ENCODE assay signal across 24 mouse cellular contexts in the genomic region with DNA sequence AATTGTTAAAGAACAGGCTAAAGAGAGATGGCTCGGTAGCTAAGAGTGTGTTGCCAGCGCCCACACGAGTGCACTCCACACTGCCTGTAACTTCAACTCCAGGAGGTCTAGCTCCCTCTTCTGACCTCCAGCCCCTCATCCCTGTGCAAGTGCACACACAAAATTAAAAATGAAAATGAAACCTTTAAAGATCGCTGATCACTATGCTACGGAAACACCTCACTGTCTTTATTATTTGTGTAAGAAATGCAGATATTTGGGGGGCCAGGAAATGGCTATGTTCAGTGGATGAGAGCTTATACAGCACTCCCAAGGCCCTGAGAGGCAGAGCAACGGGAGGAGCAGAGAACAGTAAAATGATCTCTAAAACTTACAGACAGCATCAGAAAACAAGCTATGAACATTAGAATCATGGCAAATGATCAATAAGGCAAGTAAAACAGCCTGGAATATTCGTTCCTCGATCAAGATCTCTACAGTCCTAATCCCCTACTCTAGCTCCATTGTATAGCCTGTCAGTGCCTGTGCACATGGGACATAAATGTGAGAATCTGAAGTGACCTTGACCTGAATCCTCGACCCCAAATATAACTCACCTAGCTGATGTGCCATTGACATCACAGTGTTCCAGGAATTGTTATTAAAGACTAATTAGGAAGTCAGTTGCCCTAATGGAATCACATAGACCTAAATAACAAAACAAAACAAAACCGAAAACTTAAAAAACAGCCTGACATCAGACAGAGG.
DNase-seq lines count a peak whose midpoint lies in the region; ATAC-seq and TF ChIP-seq lines count a peak whose summit lies in the region.
"Had no signal": no experiment of that assay in that cellular context is flagged by ENCODE, and none has a peak within 500 bp of the region (broad histone marks: within the 10 kb centered on the region; RNA-seq: fewer than 3 reads in every experiment).

No protein-coding gene starts in this region.

- no peaks in the 10 kb centered on the region for H3K27me3 ChIP-seq in heart, adult 2 months (ENCODE audit: control insufficient read depth, insufficient read depth, low read length)
- H3K27me3 ChIP-seq in heart, embryonic 10.5 days (ENCODE audit: insufficient read depth, poor library complexity, severe bottlenecking): no peaks in the 10 kb centered on the region
- H3K27me3 ChIP-seq: forebrain, embryonic 13.5 days; heart, embryonic 13.5 days; hindbrain, embryonic 13.5 days had no signal

- no peak for TF ChIP-seq POLR2A in heart, adult 2 months (IDR thresholded peaks at IDR 0.05; ENCODE audit: insufficient read depth, low read depth, low read length)

- H3K9me3 ChIP-seq in heart, embryonic 10.5 days: no peaks in the 10 kb centered on the region
- H3K9me3 ChIP-seq: forebrain, embryonic 10.5 days; forebrain, embryonic 13.5 days; heart, embryonic 13.5 days; hindbrain, embryonic 10.5 days; hindbrain, embryonic 13.5 days had no signal

- no peak for TF ChIP-seq EP300 in heart, adult 2 months (IDR thresholded peaks at IDR 0.05; ENCODE audit: insufficient read depth, low read depth, low read length)

- no peak for DNase-seq in heart, adult 2 months
- no peak for DNase-seq in heart, embryonic 10.5 days (ENCODE audit: low spot score)
- DNase-seq in left cerebral cortex, adult 2 months (ENCODE audit: extremely low spot score in 1 of 2, low spot score in 2 of 2): no peak
- no peak for DNase-seq in left cerebral cortex, postnatal 25 days (ENCODE audit: low spot score in 2 of 2)
- DNase-seq in cerebellum, adult 8-10 months: no peak
- no peak for DNase-seq in layer of hippocampus, postnatal 10 days (ENCODE audit: low spot score in 2 of 2)
- DNase-seq: adrenal gland, adult 2 months; adrenal gland, postnatal 14 days; cerebellum, adult 11-12 months; cerebellum, adult 9-10 months; cerebellum, postnatal 14 days; gastrocnemius, postnatal 14 days; heart, postnatal 36 days; kidney, adult 18-20 months had no signal

- no peak overlapping the region for H3K4me3 ChIP-seq in heart, adult 2 months
- H3K4me3 ChIP-seq in heart, embryonic 10.5 days: no peak overlapping the region
- no peak overlapping the region for H3K4me3 ChIP-seq in left cerebral cortex, adult 2 months
- H3K4me3 ChIP-seq: forebrain, embryonic 10.5 days; forebrain, embryonic 13.5 days; heart, embryonic 13.5 days; hindbrain, embryonic 10.5 days; hindbrain, embryonic 13.5 days had no signal

- 0 out of 2 replicates have a peak, but pooled peaks have one; percentile 8 for TF ChIP-seq CTCF in heart, adult 2 months (IDR thresholded peaks at IDR 0.05)
- no peak for TF ChIP-seq CTCF in left cerebral cortex, adult 2 months (IDR thresholded peaks at IDR 0.05)

- H3K36me3 ChIP-seq in heart, adult 2 months (ENCODE audit: control insufficient read depth, insufficient read depth, low read length): peaks cover 9% of the 10 kb centered on the region
- H3K36me3 ChIP-seq in heart, embryonic 10.5 days: no peaks in the 10 kb centered on the region
- H3K36me3 ChIP-seq: forebrain, embryonic 10.5 days; heart, embryonic 13.5 days; hindbrain, embryonic 10.5 days; hindbrain, embryonic 13.5 days had no signal

- H3K4me1 ChIP-seq in heart, adult 2 months (ENCODE audit: control insufficient read depth, insufficient read depth, low read length): peaks cover 11% of the 10 kb centered on the region
- H3K4me1 ChIP-seq in heart, embryonic 10.5 days: peaks cover 8% of the 10 kb centered on the region

- peak overlapping the region; percentile 75 for H3K27ac ChIP-seq in heart, adult 2 months
- H3K27ac ChIP-seq in heart, embryonic 10.5 days: no peak overlapping the region
- peak overlapping the region; percentile 21; the same call in 1 of the 2 replicates for H3K27ac ChIP-seq in left cerebral cortex, adult 2 months
- H3K27ac ChIP-seq: forebrain, embryonic 10.5 days; forebrain, embryonic 13.5 days; hindbrain, embryonic 10.5 days; hindbrain, embryonic 13.5 days had no signal

- intact Hi-C loops in heart, adult 2 months (cut with DNase I): no loop called here
- intact Hi-C loops in left cerebral cortex, adult 2 months (cut with DNase I): loop anchor here (5.0 kb wide), 1 partner anchor 67 kb away; no protein-coding TSS in a partner anchor
- intact Hi-C loops in left cerebral cortex, postnatal 25 days (cut with DNase I): no loop called here

- ATAC-seq in CD4-positive, CD25-positive, alpha-beta regulatory T cell, adult 4 months: peak; percentile 55
- ATAC-seq: forebrain, embryonic 13.5 days; forebrain, embryonic 16.5 days; hindbrain, embryonic 16.5 days; inflammation-experienced regulatory T-cells, adult 6 months; intestine, embryonic 16.5 days had no signal

- WGBS in heart, adult 2 months: 70% methylated on average over 10 of the region's 10 CpGs
- WGBS in heart, embryonic 10.5 days: 86% methylated on average over 10 of the region's 10 CpGs

- no peaks in the 10 kb centered on the region for H3K79me2 ChIP-seq in heart, adult 2 months (replicated peaks; ENCODE audit: control insufficient read depth, insufficient read depth, low read length)

- no peak overlapping the region for H3K9ac ChIP-seq in heart, adult 2 months (ENCODE audit: low read depth, low read length)
- H3K9ac ChIP-seq: forebrain, embryonic 13.5 days; heart, embryonic 13.5 days; hindbrain, embryonic 13.5 days had no signal
